Mouse (Mus musculus): Measurements from ENCODE around the gene Ten1. TPM values are rescaled to one million over a fixed set of nuclear protein-coding genes. Genes with fewer than 3 reads are reported as not detected.

The Ten1 gene
- polyA plus RNA-seq, 1 experiment from 2014 or later, result 134 TPM

GRCm38 (mm10) chr11:116234901-116235300, 36.2 kb downstream of the Ten1 start:
- DNase-seq (ENCODE audit: low spot score), result no peak

- peak; percentile 86 for DNase-seq (ENCODE audit: low spot score)
These were observed 39.2 kb downstream of the Ten1 start, which contains the start of gene Evpl for GRCm38 (mm10) chr11:116237742-116238395. Evpl (minus strand) TSS chr11:116238077.

GRCm38 (mm10) chr11:116239797-116240196, 41.1 kb downstream of the Ten1 start:
- DNase-seq (ENCODE audit: low spot score), result no peak

GRCm38 (mm10) chr11:116241744-116242235, 43.1 kb downstream of the Ten1 start:
- DNase-seq (ENCODE audit: low spot score), result no peak

GRCm38 (mm10) chr11:116244580-116244979, 45.9 kb downstream of the Ten1 start:
- no peak for DNase-seq (ENCODE audit: low spot score)

- no peak for DNase-seq (ENCODE audit: low spot score)
These were observed 47.0 kb downstream of the Ten1 start for GRCm38 (mm10) chr11:116245616-116246015.

- no peak for DNase-seq (ENCODE audit: low spot score)
These were observed 49.0 kb downstream of the Ten1 start for GRCm38 (mm10) chr11:116247502-116248222.

- DNase-seq (ENCODE audit: low spot score), result no peak
These were observed 52.2 kb downstream of the Ten1 start for GRCm38 (mm10) chr11:116250898-116251297.

- peak; percentile 60 for DNase-seq (ENCODE audit: low spot score)
These were observed 54.5 kb downstream of the Ten1 start for GRCm38 (mm10) chr11:116253076-116253600.

- peak; percentile 42 for DNase-seq (ENCODE audit: low spot score)
These were observed 56.0 kb downstream of the Ten1 start for GRCm38 (mm10) chr11:116254627-116255026.

GRCm38 (mm10) chr11:116255090-116255981, 56.7 kb downstream of the Ten1 start:
- no peak for DNase-seq (ENCODE audit: low spot score)

GRCm38 (mm10) chr11:116255982-116256675, 57.5 kb downstream of the Ten1 start:
- no peak for DNase-seq (ENCODE audit: low spot score)

GRCm38 (mm10) chr11:116259461-116259860, 60.8 kb downstream of the Ten1 start:
- DNase-seq (ENCODE audit: low spot score), result peak; percentile 65

GRCm38 (mm10) chr11:116260259-116260658, 61.6 kb downstream of the Ten1 start:
- DNase-seq (ENCODE audit: low spot score), result no peak

Other genes with a start within 250 kb of the Ten1 start
- 7.8 TPM in 2 replicates for gene Itgb4, start 224.1 kb upstream of the Ten1 start, polyA plus RNA-seq (2015; fragmentation: Nextera tagmentation; extraction: Ambion mirVana)
- 182 and 188 TPM in 2 replicates for gene Galk1, start 186.1 kb upstream of the Ten1 start, polyA plus RNA-seq (2015; fragmentation: Nextera tagmentation; extraction: Ambion mirVana)
- 2,823 and 2,911 TPM in 2 replicates for gene H3f3b, start 170.9 kb upstream of the Ten1 start, polyA plus RNA-seq (2015; fragmentation: Nextera tagmentation; extraction: Ambion mirVana)
- gene Unk, start 168.5 kb upstream of the Ten1 start, polyA plus RNA-seq (2015; fragmentation: Nextera tagmentation; extraction: Ambion mirVana), result 20.5 and 22.9 TPM in 2 replicates
- gene Unc13d, start 120.9 kb upstream of the Ten1 start, polyA plus RNA-seq (2015; fragmentation: Nextera tagmentation; extraction: Ambion mirVana), result 32.4 and 34.7 TPM in 2 replicates
- 75.1 and 97.4 TPM in 2 replicates for gene Wbp2, start 111.9 kb upstream of the Ten1 start, polyA plus RNA-seq (2015; fragmentation: Nextera tagmentation; extraction: Ambion mirVana)
- 10.8 and 10.9 TPM in 2 replicates for gene Trim47, start 71.6 kb upstream of the Ten1 start, polyA plus RNA-seq (2015; fragmentation: Nextera tagmentation; extraction: Ambion mirVana)
- 2.6 and 3.1 TPM in 2 replicates for gene Trim65, start 67.7 kb upstream of the Ten1 start, polyA plus RNA-seq (2015; fragmentation: Nextera tagmentation; extraction: Ambion mirVana)
- 65.0 and 68.8 TPM in 2 replicates for gene Mrpl38, start 60.0 kb upstream of the Ten1 start, polyA plus RNA-seq (2015; fragmentation: Nextera tagmentation; extraction: Ambion mirVana)
- 12.0 and 13.1 TPM in 2 replicates for gene Fbf1, start 30.7 kb upstream of the Ten1 start, polyA plus RNA-seq (2015; fragmentation: Nextera tagmentation; extraction: Ambion mirVana)
- gene Acox1, start 190 bp downstream of the Ten1 start, polyA plus RNA-seq (2015; fragmentation: Nextera tagmentation; extraction: Ambion mirVana), result 20.0 and 20.7 TPM in 2 replicates
- gene Evpl, start 39.2 kb downstream of the Ten1 start, polyA plus RNA-seq (2015; fragmentation: Nextera tagmentation; extraction: Ambion mirVana), result 1.5 and 2.0 TPM in 2 replicates
- 86.4 and 89.0 TPM in 2 replicates for gene Srp68, start 75.4 kb downstream of the Ten1 start, polyA plus RNA-seq (2015; fragmentation: Nextera tagmentation; extraction: Ambion mirVana)
- 0.49 and 0.59 TPM in 2 replicates for gene Galr2, start 82.1 kb downstream of the Ten1 start, polyA plus RNA-seq (2015; fragmentation: Nextera tagmentation; extraction: Ambion mirVana)
- gene Exoc7, start 108.4 kb downstream of the Ten1 start, polyA plus RNA-seq (2015; fragmentation: Nextera tagmentation; extraction: Ambion mirVana), result 73.0 and 74.5 TPM in 2 replicates
- 1.3 and 1.5 TPM in 2 replicates for gene Foxj1, start 136.5 kb downstream of the Ten1 start, polyA plus RNA-seq (2015; fragmentation: Nextera tagmentation; extraction: Ambion mirVana)
- 52.3 and 56.7 TPM in 2 replicates for gene Rnf157, start 214.2 kb downstream of the Ten1 start, polyA plus RNA-seq (2015; fragmentation: Nextera tagmentation; extraction: Ambion mirVana)
- 81.9 and 82.9 TPM in 2 replicates for gene Ubald2, start 235.2 kb downstream of the Ten1 start, polyA plus RNA-seq (2015; fragmentation: Nextera tagmentation; extraction: Ambion mirVana)

All from thymus, postnatal 0 days (tissue).